Mouse (Mus musculus) E14TG2a.4 (cell line): ENCODE results near the gene Vmn2r108.
"Not testable (repeated sequence)": the region's sequence is repeated elsewhere in the genome, so short reads cannot be mapped to it uniquely, and the experiment has no call there.

ENCODE experiments used
- CTCF ChIP-seq: conservative IDR thresholded peaks from 2 replicates; pipeline ENCODE4 v1.5.1; 2014; ENCODE audit warnings: low read length
- POU5F1 ChIP-seq: IDR thresholded peaks from 2 replicates; pipeline ENCODE4 v1.6.1; 2014; ENCODE audit warnings: low read length, borderline replicate concordance

DNA sequence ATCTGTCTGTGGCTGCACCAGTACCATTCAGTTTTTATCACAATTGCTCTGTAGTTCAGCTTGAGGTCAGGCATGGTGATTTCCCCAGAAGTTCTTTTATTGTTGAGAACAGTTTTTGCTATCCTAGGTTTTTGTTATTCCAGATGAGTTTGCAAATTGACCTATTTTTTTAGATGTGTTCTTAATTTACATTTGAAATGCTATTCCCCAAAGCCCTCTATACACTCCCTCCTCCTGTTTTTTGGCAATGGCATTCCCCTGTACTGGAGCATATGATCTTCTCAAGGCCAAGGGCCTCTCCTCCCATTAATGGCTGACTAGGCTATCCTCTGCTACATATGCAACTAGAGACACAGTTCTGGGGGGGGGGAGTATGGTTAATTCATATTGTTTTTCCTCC lies 27.1 kb upstream of the Vmn2r108 start:
- TF ChIP-seq CTCF, POU5F1: not testable (repeated sequence)
